Mouse (Mus musculus): ENCODE measurements around the gene Blzf1.

DNA sequence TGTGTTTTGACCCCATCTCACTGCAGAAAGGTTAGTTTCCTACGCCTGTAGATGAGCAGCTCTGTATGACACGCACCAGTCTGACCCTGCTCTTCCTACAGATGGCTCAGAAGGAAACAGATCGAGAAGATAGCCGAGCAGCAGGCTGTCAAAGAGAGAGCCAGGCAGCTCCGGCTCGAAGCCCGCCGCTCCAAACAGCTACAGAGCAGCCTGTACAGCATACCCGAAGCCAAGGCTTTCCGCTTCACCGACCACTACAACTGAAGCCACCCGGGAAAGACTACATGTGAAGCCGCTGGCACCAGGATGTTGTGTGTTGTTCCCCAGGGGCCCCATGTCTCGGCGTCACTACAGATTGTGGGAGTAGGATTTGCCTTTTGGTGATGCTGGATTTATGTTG lies 19.9 kb downstream of the Blzf1 start:
- no peak for TF ChIP-seq CTCF (IDR thresholded peaks at IDR 0.05; ENCODE audit: extremely low read depth, insufficient read length, insufficient replicate concordance, low read depth, low read length)
- no peak for TF ChIP-seq POLR2A (IDR thresholded peaks at IDR 0.05; ENCODE audit: low read depth, low read length)
